10 mouse cellular contexts compared by ENCODE assay signal in the genomic region with DNA sequence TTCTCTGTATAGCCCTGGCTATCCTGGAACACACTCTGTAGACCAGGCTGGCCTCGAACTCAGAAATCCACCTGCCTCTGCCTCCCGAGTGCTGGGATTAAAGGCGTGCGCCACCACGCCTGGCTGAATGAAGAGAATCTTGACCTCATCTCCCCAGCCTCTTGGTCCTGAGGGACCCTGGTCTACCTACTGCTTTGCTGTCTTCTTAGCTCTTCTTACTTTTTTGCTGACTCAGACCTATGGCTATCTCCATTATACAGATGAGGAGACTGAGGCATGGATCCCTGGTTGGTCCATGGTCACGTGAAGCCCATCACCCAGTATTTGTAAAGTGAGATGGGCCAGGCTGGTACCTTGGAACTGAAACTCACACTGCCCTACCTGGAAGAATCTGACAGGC. TPM values are rescaled to one million over a fixed set of nuclear protein-coding genes. Genes with fewer than 3 reads are reported as not detected.
A peak's percentile ranks its signal among the peaks of the same experiment; 100 is the strongest.
DNase-seq lines count a peak whose midpoint lies in the region; ATAC-seq and TF ChIP-seq lines count a peak whose summit lies in the region.
"Not testable (repeated sequence)": the region's sequence is repeated elsewhere in the genome, so short reads cannot be mapped to it uniquely, and the experiment has no call there.
"Had no signal": no experiment of that assay in that cellular context is flagged by ENCODE, and none has a peak within 500 bp of the region (broad histone marks: within the 10 kb centered on the region; RNA-seq: fewer than 3 reads in every experiment).

No protein-coding gene starts in this region.

- TF ChIP-seq EP300 in CH12.LX (IDR thresholded peaks at IDR 0.05; ENCODE audit: low read length), result not testable (repeated sequence)

- dilution Hi-C loops in CH12.LX (cut with MboI; ENCODE audit: extremely low pct_ligation_motif_present, extremely low pct_unique_long_range_greater_than_20kb, low sequenced_read_pairs), result not testable (repeated sequence)

- not testable (repeated sequence) for H3K27ac ChIP-seq in CH12.LX (ENCODE audit: insufficient read depth, low read depth)
- H3K27ac ChIP-seq in embryonic facial prominence, embryonic 13.5 days, result peak overlapping the region; percentile 33; the same call in 1 of the 2 replicates
- peak overlapping the region; percentile 71; the same call in 1 of the 2 replicates for H3K27ac ChIP-seq in heart, embryonic 10.5 days
- H3K27ac ChIP-seq in heart, embryonic 14.5 days (replicated peaks in 1 of 2; ENCODE audit: control insufficient read depth in 1 of 2, insufficient read depth in 1 of 2, low read depth in 2 of 2, low read length in 2 of 2), result peak overlapping the region; percentile 34 to 73; a peak in 3 of 4 replicates
- 0 out of 2 replicates have a peak overlapping the region, but pooled peaks have one; percentile 6 for H3K27ac ChIP-seq in intestine, embryonic 14.5 days (ENCODE audit: low read depth)
- H3K27ac ChIP-seq in kidney, postnatal 0 days, result peak overlapping the region; percentile 66
- peak overlapping the region; percentile 58 for H3K27ac ChIP-seq in lung, embryonic 16.5 days (ENCODE audit: low read length)

- not testable (repeated sequence) for TF ChIP-seq POLR2A in CH12.LX (IDR thresholded peaks at IDR 0.05; ENCODE audit: low read depth, low read length)

- not testable (repeated sequence) for H3K4me2 ChIP-seq in CH12.LX (ENCODE audit: insufficient read depth, low read depth, poor library complexity, severe bottlenecking); embryonic facial prominence, embryonic 13.5 days; intestine, embryonic 14.5 days (ENCODE audit: low read length); kidney, postnatal 0 days (ENCODE audit: low read length)
- peak overlapping the region; percentile 23; the same call in 1 of the 2 replicates for H3K4me2 ChIP-seq in heart, embryonic 14.5 days (ENCODE audit: low read length)
- H3K4me2 ChIP-seq in lung, embryonic 16.5 days (ENCODE audit: low read depth, low read length), result 0 out of 2 replicates have a peak overlapping the region, but pooled peaks have one; percentile 11

- WGBS in embryonic facial prominence, embryonic 13.5 days, result 94% methylated on average over 6 of the region's 6 CpGs
- 94% methylated on average over 6 of the region's 6 CpGs for WGBS in heart, embryonic 10.5 days
- 92% methylated on average over 5 of the region's 6 CpGs for whole genome bisulfite sequencing in heart, embryonic 14.5 days
- 98% methylated on average over 6 of the region's 6 CpGs for WGBS in intestine, embryonic 14.5 days
- WGBS in kidney, postnatal 0 days, result 91% methylated on average over 5 of the region's 6 CpGs
- 93% methylated on average over 6 of the region's 6 CpGs for WGBS in lung, embryonic 16.5 days

- H3K4me1 ChIP-seq in CH12.LX (ENCODE audit: control insufficient read depth in 1 of 2, insufficient read depth in 2 of 2), result peaks cover 6 to 32% of the 10 kb centered on the region in 2 experiments
- not testable (repeated sequence) for H3K4me1 ChIP-seq in embryonic facial prominence, embryonic 13.5 days; heart, embryonic 14.5 days (ENCODE audit: control insufficient read depth in 2 of 2, insufficient read depth in 2 of 2, low read length in 2 of 2); intestine, embryonic 14.5 days (replicated peaks; ENCODE audit: control insufficient read depth, insufficient read depth, low read length); kidney, postnatal 0 days (replicated peaks; ENCODE audit: insufficient read depth, low read length)
- H3K4me1 ChIP-seq in heart, embryonic 10.5 days, result peaks cover 31% of the 10 kb centered on the region
- peaks cover 16% of the 10 kb centered on the region for H3K4me1 ChIP-seq in lung, embryonic 16.5 days (replicated peaks; ENCODE audit: control insufficient read depth, insufficient read depth, low read length)

- in situ Hi-C loops in CH12.LX (cut with MboI; ENCODE audit: low pct_ligation_motif_present, low pct_unique_long_range_greater_than_20kb, low sequenced_read_pairs), result not testable (repeated sequence)

- not testable (repeated sequence) for H3K27me3 ChIP-seq in CH12.LX (replicated peaks); embryonic facial prominence, embryonic 13.5 days; heart, embryonic 10.5 days (ENCODE audit: insufficient read depth, poor library complexity, severe bottlenecking); heart, embryonic 14.5 days (ENCODE audit: control insufficient read depth, insufficient read depth, low read length); intestine, embryonic 14.5 days (replicated peaks; ENCODE audit: control insufficient read depth, insufficient read depth, low read length); kidney, postnatal 0 days (ENCODE audit: insufficient read depth, low read length); lung, embryonic 16.5 days (ENCODE audit: control insufficient read depth, insufficient read depth, low read depth, low read length)

- ATAC-seq in embryonic facial prominence, embryonic 13.5 days (ENCODE audit: insufficient number of reproducible peaks, insufficient read depth, low FRiP score, low TSS enrichment, low read depth); heart, embryonic 14.5 days (ENCODE audit: insufficient number of reproducible peaks, insufficient read depth, low FRiP score, low read depth); intestine, embryonic 14.5 days (replicated peaks; ENCODE audit: low FRiP score, low TSS enrichment, low read depth); kidney, postnatal 0 days (replicated peaks; ENCODE audit: low FRiP score, low read depth); lung, embryonic 16.5 days (ENCODE audit: low read depth): not testable (repeated sequence)

- H3K79me2 ChIP-seq in CH12.LX (replicated peaks; ENCODE audit: control insufficient read depth, extremely low read depth, insufficient read depth, poor library complexity, severe bottlenecking), result not testable (repeated sequence)

- not testable (repeated sequence) for H3K9me3 ChIP-seq in CH12.LX (replicated peaks; ENCODE audit: low read length); embryonic facial prominence, embryonic 13.5 days; heart, embryonic 10.5 days; heart, embryonic 14.5 days (ENCODE audit: control insufficient read depth, low read length); intestine, embryonic 14.5 days (ENCODE audit: control insufficient read depth, low read length); kidney, postnatal 0 days (replicated peaks; ENCODE audit: low read length); lung, embryonic 16.5 days (ENCODE audit: control insufficient read depth, low read length)

- DNase-seq in CH12.LX (ENCODE audit: extremely low read depth); heart, embryonic 10.5 days (ENCODE audit: low spot score); intestine, embryonic 14.5 days (ENCODE audit: low spot score); kidney, postnatal 0 days (ENCODE audit: low spot score): not testable (repeated sequence)

- TF ChIP-seq RAD21 in CH12.LX (IDR thresholded peaks at IDR 0.05; ENCODE audit: low read depth, low read length), result not testable (repeated sequence)

- not testable (repeated sequence) for H3K36me3 ChIP-seq in CH12.LX (replicated peaks in 1 of 2; ENCODE audit: control insufficient read depth in 1 of 2, insufficient read depth in 1 of 2, low read length in 1 of 2); embryonic facial prominence, embryonic 13.5 days; heart, embryonic 10.5 days; heart, embryonic 14.5 days (ENCODE audit: control insufficient read depth, insufficient read depth, low read length); intestine, embryonic 14.5 days (ENCODE audit: control insufficient read depth, insufficient read depth, low read length); kidney, postnatal 0 days (ENCODE audit: insufficient read depth, low read length); lung, embryonic 16.5 days (ENCODE audit: control insufficient read depth, insufficient read depth, low read length)

- TF ChIP-seq CTCF in CH12.LX (conservative IDR thresholded peaks at IDR 0.05 in 1 of 2, IDR thresholded peaks at IDR 0.05 in 1 of 2; ENCODE audit: low read depth in 2 of 2, low read length in 2 of 2); kidney, postnatal 0 days (IDR thresholded peaks at IDR 0.05; ENCODE audit: low read depth): not testable (repeated sequence)

- not testable (repeated sequence) for H3K9ac ChIP-seq in CH12.LX (ENCODE audit: insufficient read depth, low read depth); embryonic facial prominence, embryonic 13.5 days; heart, embryonic 14.5 days (ENCODE audit: low read length); intestine, embryonic 14.5 days (ENCODE audit: low read length); kidney, postnatal 0 days (ENCODE audit: low read depth, low read length); lung, embryonic 16.5 days (ENCODE audit: low read length)

- H3K4me3 ChIP-seq in CH12.LX (replicated peaks in 1 of 3; ENCODE audit: low read depth in 2 of 3, low read length in 2 of 3, poor library complexity in 1 of 3); embryonic facial prominence, embryonic 13.5 days; heart, embryonic 10.5 days; heart, embryonic 14.5 days (ENCODE audit: control insufficient read depth in 1 of 2, insufficient read depth in 1 of 2, low read depth in 1 of 2, low read length in 2 of 2); intestine, embryonic 14.5 days (ENCODE audit: low read depth, low read length); kidney, postnatal 0 days (replicated peaks; ENCODE audit: low read depth, low read length); lung, embryonic 16.5 days (ENCODE audit: low read length): not testable (repeated sequence)

RNA-seq across cellular contexts. Expression of a gene that starts 0.7 kb away (rescaled TPM):
- 0.25 and 0.34 TPM in 2 replicates for total RNA-seq in CH12.LX (2012; rRNA removed)
- total RNA-seq in CH12.LX (2014; rRNA removed), result 0.20 and 0.48 TPM in 2 replicates
- 1.7 and 1.8 TPM in 2 replicates for polyA plus RNA-seq in CH12.LX (2012; ENCODE audit: insufficient read length, low read depth)
- 25.1 and 28.3 TPM in 2 replicates for polyA plus RNA-seq in embryonic facial prominence, embryonic 13.5 days (2015; fragmentation: Nextera tagmentation; extraction: Ambion mirVana)
- 34.1 and 40.4 TPM in 2 replicates for polyA plus RNA-seq in heart, embryonic 10.5 days (2016; fragmentation: Nextera tagmentation; extraction: Ambion mirVana)
- 54.6 and 61.5 TPM in 2 replicates for polyA plus RNA-seq in heart, embryonic 14.5 days (2014; fragmentation: Nextera tagmentation; extraction: Ambion mirVana)
- polyA plus RNA-seq in intestine, embryonic 14.5 days (2014; fragmentation: Nextera tagmentation; extraction: Ambion mirVana), result 26.6 and 28.3 TPM in 2 replicates
- polyA plus RNA-seq in kidney, postnatal 0 days (2015; fragmentation: Nextera tagmentation; extraction: Ambion mirVana), result 33.4 and 35.9 TPM in 2 replicates
- 77.5 and 84.0 TPM in 2 replicates for polyA plus RNA-seq in lung, embryonic 16.5 days (2015; fragmentation: Nextera tagmentation; extraction: Ambion mirVana)
- total RNA-seq: hematopoietic stem cell, adult 5-6 weeks had no signal
- polyA plus RNA-seq: CD4-positive, CD25-positive, alpha-beta regulatory T cell, adult 4 months; Patski had no signal
